Mouse (Mus musculus) heart, postnatal 0 days (tissue): ENCODE results near the gene Sh3rf1.

Source experiments
- CTCF ChIP-seq: IDR thresholded peaks from 2 replicates; pipeline ENCODE4 v1.5.1; 2016; ENCODE audit warnings: antibody characterized with exemption, control low read depth, low read depth
- EP300 ChIP-seq: IDR thresholded peaks from 2 replicates; pipeline ENCODE4 v1.6.1; 2016; ENCODE audit warnings: antibody characterized with exemption, low read depth

DNA sequence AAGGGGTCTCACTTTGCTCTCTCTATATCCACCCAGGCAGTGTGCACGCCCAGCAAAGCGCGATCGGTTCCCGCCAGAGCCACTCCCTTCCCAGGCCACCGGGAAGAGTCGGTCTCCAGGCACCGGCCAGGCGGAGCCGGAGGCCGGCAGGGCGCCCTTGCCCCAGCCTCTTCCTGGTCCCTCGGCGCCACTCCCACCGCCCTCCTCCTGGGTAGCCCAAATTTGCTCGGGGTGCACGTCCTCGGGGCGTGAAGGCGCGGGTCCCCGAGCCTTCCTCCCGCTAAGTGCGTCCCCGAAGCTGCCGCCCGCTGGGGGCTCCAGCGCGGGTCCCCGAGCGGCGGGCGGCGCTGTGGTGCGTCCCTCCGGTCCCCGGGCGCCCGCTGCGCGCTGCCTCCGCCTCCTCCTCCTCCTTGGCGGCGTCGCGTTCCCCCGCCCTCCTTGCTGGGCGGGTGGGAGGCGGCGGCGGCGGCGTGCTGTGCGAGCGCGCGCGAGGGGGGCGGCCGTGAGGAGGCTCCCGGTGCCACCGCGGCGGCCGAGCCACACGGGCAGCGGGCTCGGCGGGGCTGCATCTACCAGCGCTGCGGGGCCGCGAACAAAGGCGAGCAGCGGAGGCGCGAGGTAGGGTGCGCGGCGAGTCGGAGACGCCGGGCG is at the start of gene Sh3rf1:
- TF ChIP-seq EP300 (no peak), CTCF (no peak; the same call in 1 of the 2 replicates)
